Mouse (Mus musculus): ENCODE results near the gene Wap. TPM values are rescaled to one million over a fixed set of nuclear protein-coding genes. Genes with fewer than 3 reads are reported as not detected.
A peak's percentile ranks its signal among the peaks of the same experiment; 100 is the strongest.

Gene Wap
- polyA plus RNA-seq, 1 experiment from 2014 or later, result not detected

DNA sequence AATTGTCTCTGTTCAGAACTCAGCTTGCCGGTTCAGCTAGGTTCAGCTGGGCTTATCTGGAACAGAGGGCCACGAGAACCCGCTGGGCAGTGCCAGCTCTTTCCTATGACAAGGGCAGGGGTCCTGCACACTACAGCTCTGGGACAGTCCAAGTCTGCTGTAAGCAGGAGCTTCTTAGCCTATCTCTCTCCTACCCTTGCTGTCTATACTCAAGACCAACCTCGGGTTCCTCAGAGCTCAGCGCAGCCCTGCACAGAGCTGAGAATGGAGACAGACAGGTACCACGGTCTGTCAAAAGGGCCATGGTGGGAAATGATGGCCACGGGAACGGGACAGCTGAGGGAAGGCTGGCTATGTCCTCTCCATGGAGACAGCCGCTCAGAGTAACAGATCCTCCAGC, 35.2 kb downstream of the Wap start:
- WGBS, result 81% methylated on average over 9 of the region's 9 CpGs
- Histone ChIP-seq H3K36me3 (peaks cover 4% of the 10 kb centered on the region; the same call in 1 of the 2 replicates), H3K4me1 (peaks cover 30% of the 10 kb centered on the region), H3K27me3 (peaks cover 39% of the 10 kb centered on the region), H3K4me2 (replicated peaks) (peak overlapping the region; percentile 67; the same call in 1 of the 2 replicates), H3K9ac (no peak overlapping the region), H3K9me3 (no peaks in the 10 kb centered on the region), H3K27ac (no peak overlapping the region), H3K4me3 (no peak overlapping the region)
- ATAC-seq (ENCODE audit: insufficient number of reproducible peaks, insufficient read depth, low FRiP score, low TSS enrichment), result no peak

DNA sequence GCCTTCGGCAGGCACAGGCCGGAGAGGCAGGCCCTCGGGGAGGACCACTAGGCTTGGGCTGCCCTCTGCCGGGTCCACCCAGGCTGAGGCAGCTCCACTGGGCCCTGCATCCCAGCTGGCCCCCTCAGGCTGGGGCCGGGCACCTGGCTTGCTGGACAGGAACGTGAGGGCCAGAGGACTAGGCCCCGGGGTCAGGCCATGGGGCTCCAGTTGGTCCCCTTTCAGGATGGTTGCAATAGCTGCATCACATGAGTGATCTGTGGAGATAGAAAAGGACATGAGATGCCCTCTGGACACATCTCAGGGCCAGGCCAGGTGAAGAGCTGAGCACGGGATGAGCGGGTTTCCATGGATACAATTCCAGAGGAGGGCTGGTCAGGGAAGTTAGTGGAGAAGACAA, 35.8 kb downstream of the Wap start:
- Histone ChIP-seq H3K9ac (no peak overlapping the region), H3K9me3 (no peaks in the 10 kb centered on the region), H3K4me3 (no peak overlapping the region), H3K27ac (no peak overlapping the region), H3K36me3 (peaks cover 10% of the 10 kb centered on the region), H3K27me3 (peaks cover 39% of the 10 kb centered on the region), H3K4me1 (peaks cover 33% of the 10 kb centered on the region), H3K4me2 (replicated peaks) (no peak overlapping the region)
- ATAC-seq (ENCODE audit: insufficient number of reproducible peaks, insufficient read depth, low FRiP score, low TSS enrichment), result no peak
- 74% methylated on average over 9 of the region's 9 CpGs for WGBS

DNA sequence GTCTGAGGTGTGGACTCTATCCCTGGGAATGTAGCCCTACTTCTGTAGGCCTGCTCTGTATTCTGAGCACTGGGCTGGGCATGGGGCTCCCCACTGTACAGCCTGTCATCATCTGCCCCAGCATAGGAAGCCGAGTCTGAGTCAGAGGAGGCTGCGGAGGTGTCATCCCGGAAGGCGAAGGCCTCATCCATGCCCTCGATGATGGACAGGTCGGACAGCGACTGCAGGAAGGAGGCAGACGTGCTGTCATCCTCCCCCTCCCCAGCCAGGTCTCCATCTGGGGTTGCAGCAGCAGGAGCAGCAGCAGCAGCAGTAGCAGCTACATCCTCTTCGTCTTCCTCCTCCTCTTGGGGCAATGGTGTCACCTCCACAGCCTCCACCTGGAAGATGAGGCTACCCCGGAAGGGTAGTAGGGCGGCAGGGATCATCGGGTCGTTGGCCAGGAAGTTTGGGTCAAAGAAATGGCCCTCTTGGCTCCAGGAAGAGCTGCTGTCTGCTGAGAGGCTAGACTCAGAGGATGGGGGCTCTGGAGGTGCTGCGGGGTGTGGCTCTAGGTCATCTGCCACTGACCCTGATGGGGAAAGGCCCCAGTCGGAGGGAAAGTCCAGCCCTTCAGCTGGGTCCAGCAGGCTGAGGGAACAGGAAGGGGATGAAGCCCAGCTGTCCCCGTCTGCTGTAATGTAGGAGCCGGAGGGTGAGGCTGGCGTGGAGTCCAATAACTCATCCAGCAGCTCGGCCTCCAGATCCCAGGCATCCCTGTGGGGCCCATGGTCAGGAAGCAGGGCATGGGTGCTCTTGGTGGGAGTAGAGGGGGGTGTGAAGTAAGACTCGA, 36.6 kb downstream of the Wap start:
- Histone ChIP-seq H3K4me1 (peaks cover 33% of the 10 kb centered on the region), H3K27ac (no peak overlapping the region), H3K36me3 (peaks cover 18% of the 10 kb centered on the region), H3K9me3 (no peaks in the 10 kb centered on the region), H3K9ac (no peak overlapping the region), H3K4me3 (no peak overlapping the region), H3K4me2 (replicated peaks) (no peak overlapping the region), H3K27me3 (peaks cover 38% of the 10 kb centered on the region)
- 73% methylated on average over 20 of the region's 20 CpGs for WGBS
- ATAC-seq (ENCODE audit: insufficient number of reproducible peaks, insufficient read depth, low FRiP score, low TSS enrichment), result no peak

DNA sequence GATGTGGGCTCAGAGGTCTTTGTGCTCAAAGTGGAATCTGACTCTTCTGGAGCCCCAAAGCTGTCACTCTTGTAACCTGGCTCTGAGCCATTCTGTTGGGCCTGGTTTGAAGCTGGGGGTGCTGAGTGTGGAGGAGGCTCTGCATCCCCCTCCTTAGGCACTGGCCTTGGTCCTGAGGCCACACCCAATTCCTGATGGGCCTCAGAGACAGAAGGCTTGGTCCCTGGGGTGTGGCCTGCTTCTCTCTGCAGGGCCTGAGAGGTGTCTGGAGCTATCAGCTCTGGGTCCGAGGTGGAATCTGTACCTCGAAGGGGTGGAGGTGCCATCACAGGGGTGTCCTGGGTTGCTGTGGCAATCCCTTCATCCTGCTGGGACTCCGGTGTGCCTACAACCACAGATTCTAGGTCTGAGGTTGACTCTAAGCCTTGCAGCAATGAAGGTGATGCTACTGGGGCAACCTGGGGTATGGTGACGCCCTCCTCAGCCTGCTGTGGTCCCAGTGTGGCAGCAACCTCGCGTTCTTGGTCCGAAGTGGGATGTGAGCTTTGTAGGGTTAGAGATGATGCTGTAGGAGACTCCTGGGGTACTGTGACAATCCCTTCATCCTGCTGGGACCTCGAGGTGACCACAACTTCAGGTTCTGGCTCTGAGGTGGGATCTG, 38.0 kb downstream of the Wap start:
- ATAC-seq (ENCODE audit: insufficient number of reproducible peaks, insufficient read depth, low FRiP score, low TSS enrichment), result no peak
- Histone ChIP-seq H3K4me3 (no peak overlapping the region), H3K4me2 (replicated peaks) (no peak overlapping the region), H3K36me3 (peaks cover 32% of the 10 kb centered on the region), H3K27ac (no peak overlapping the region), H3K9me3 (no peaks in the 10 kb centered on the region), H3K9ac (no peak overlapping the region), H3K4me1 (peaks cover 30% of the 10 kb centered on the region), H3K27me3 (peaks cover 23% of the 10 kb centered on the region)
- WGBS, result 86% methylated on average over 8 of the region's 8 CpGs

DNA sequence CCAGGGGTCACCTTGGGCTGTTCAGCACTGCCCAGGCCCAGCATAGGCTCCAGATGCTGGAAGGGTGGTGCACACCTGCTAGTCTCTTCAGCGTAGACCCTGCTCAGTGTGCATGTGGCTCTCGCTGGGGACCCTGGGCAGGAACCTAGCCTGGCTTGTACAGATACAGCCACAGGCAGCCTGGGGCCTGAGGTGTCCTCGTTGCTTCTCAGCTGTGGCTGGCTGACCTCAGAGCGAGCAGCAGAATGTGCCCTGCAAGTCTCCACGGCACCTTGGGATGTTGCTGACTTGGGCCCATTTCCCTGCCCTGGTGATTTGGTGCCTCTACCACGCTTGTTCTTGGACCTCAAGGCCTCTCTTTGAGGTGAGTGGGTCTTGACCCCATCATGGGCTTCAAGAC, 38.6 kb downstream of the Wap start:
- H3K36me3 ChIP-seq, result peaks cover 38% of the 10 kb centered on the region
- H3K4me3 ChIP-seq, result no peak overlapping the region
- no peak overlapping the region for H3K27ac ChIP-seq
- H3K9ac ChIP-seq, result no peak overlapping the region
- no peaks in the 10 kb centered on the region for H3K9me3 ChIP-seq
- H3K4me1 ChIP-seq, result peaks cover 24% of the 10 kb centered on the region
- WGBS, result 83% methylated on average over 6 of the region's 6 CpGs
- peaks cover 17% of the 10 kb centered on the region for H3K27me3 ChIP-seq
- no peak overlapping the region for H3K4me2 ChIP-seq (replicated peaks)
- ATAC-seq (ENCODE audit: insufficient number of reproducible peaks, insufficient read depth, low FRiP score, low TSS enrichment), result no peak

DNA sequence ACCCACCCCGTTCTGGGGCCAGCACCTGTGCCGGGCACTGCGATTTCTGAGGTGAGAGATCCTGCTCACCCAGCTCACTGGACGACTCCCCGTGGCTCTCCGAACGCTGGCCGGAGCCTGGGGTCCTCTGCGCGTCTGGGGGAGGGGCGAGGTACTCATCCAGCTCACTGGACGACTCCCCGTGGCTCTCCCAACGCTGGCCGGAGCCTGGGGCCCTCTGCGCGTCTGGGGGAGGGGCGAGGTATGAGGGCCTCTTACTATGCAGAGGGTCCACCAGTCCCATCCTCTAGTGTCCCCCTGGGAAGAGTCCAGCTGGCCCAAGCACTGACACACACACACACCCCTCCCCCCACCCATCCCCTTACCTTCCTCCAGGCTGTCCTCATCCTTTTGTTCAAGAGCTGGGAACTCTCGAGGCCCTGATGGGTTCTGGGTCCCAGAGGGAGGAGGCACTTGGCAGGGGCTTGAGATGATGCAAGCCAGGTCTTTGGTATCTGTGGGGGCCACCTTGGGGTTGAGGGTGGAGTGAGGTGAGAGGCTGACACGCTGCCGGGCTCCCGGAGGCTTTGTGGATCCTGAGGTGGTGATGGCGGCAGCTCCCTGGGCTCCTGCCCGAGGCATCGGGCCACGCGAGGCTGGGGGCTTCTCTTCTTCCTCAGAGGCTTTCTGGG, 39.3 kb downstream of the Wap start:
- Histone ChIP-seq H3K4me3 (no peak overlapping the region), H3K27ac (no peak overlapping the region), H3K4me1 (peaks cover 18% of the 10 kb centered on the region), H3K9me3 (no peaks in the 10 kb centered on the region), H3K36me3 (peaks cover 45% of the 10 kb centered on the region), H3K4me2 (replicated peaks) (0 out of 2 replicates have a peak overlapping the region, but pooled peaks have one; percentile 0), H3K27me3 (peaks cover 11% of the 10 kb centered on the region), H3K9ac (no peak overlapping the region)
- ATAC-seq (ENCODE audit: insufficient number of reproducible peaks, insufficient read depth, low FRiP score, low TSS enrichment), result no peak
- WGBS, result 16% methylated on average over 27 of the region's 27 CpGs

DNA sequence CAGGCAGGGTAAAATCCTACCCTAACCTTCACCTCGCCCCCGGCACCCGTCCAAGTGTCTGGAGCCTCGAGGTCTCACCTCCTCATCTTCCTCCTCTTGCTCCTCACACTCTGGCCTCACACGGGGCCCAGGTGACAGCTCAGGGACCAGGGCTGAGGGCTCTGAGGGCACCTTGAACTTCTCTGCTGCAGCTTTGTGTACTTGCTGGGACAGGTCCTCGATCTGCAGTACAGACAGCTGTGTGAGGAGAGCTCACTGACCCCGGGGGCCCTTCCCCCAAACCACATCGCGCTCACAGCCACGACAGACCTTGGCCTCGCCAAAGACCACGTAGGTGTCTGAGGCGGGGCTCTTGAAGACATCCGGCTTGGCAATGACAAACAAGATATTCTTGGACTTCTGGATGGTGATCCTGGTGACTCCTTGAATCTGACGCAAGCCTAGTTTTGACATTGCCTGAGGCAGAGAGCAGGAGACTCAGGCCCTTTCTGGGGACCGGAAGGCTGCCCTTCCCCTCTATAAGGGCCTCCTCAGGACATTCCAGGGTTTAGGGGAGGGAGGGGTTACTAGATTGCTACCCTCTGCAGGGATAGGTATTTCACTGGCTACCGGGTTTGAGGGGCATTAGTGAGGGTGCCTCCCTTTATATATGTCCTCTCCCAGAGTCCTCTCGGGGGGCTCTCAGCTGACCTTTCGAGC, 40.1 kb downstream of the Wap start:
- 0 out of 2 replicates have a peak overlapping the region, but pooled peaks have one; percentile 0 for H3K4me2 ChIP-seq (replicated peaks)
- no peak for ATAC-seq (ENCODE audit: insufficient number of reproducible peaks, insufficient read depth, low FRiP score, low TSS enrichment)
- peaks cover 53% of the 10 kb centered on the region for H3K36me3 ChIP-seq
- no peaks in the 10 kb centered on the region for H3K9me3 ChIP-seq
- H3K27ac ChIP-seq, result no peak overlapping the region
- H3K27me3 ChIP-seq, result peaks cover 8% of the 10 kb centered on the region
- no peak overlapping the region; the same call in 1 of the 2 replicates for H3K9ac ChIP-seq
- peaks cover 14% of the 10 kb centered on the region for H3K4me1 ChIP-seq
- WGBS, result 51% methylated on average over 19 of the region's 19 CpGs
- H3K4me3 ChIP-seq, result no peak overlapping the region

DNA sequence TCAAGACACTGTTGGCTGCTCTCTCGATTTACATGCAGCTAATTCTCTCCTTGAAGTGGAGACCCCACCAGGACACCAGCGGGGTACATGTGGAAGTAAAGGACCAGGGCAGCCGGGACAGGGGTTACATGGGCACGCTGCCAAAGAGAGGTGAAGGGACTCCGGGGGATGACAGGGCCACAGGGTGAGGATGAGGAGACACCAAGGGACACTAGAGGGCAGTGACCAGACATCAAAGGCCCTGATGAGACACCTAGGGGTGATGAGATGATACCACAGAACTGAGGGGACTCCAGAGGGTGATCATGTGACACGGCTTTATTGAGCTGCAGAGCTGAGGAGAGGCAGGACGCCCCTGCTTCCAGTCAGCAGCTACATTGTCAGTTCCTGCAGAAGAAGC, 40.9 kb downstream of the Wap start:
- no peaks in the 10 kb centered on the region for H3K9me3 ChIP-seq
- no peak overlapping the region for H3K9ac ChIP-seq
- ATAC-seq (ENCODE audit: insufficient number of reproducible peaks, insufficient read depth, low FRiP score, low TSS enrichment), result no peak
- WGBS, result 83% methylated on average over 7 of the region's 7 CpGs
- peaks cover 61% of the 10 kb centered on the region for H3K36me3 ChIP-seq
- H3K4me2 ChIP-seq (replicated peaks), result no peak overlapping the region
- no peak overlapping the region for H3K27ac ChIP-seq
- no peak overlapping the region for H3K4me3 ChIP-seq
- H3K27me3 ChIP-seq, result no peaks in the 10 kb centered on the region
- H3K4me1 ChIP-seq, result peaks cover 14% of the 10 kb centered on the region

DNA sequence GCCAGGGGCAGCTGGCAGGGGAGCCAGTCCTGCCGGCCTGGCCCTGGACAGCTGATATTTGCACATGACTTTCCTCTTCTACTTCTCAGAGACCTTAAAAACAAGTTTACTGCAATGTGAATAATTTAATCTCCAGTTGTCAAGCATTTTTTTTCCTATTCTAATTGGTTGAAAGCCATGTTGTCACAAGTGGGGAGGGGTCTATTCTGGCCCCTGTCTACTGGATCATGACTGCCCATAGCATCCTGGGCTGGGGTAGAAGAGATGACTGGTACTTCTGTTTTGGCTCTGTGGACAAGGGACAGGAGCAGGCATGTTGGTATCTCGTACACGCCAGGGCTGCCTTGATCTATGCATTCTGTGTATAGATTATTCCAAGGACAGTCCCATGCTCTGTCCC, 41.8 kb downstream of the Wap start:
- ATAC-seq (ENCODE audit: insufficient number of reproducible peaks, insufficient read depth, low FRiP score, low TSS enrichment), result no peak
- H3K4me2 ChIP-seq (replicated peaks), result no peak overlapping the region
- peaks cover 14% of the 10 kb centered on the region for H3K4me1 ChIP-seq
- H3K9me3 ChIP-seq, result no peaks in the 10 kb centered on the region
- 87% methylated on average over 3 of the region's 3 CpGs for WGBS
- no peak overlapping the region for H3K4me3 ChIP-seq
- H3K36me3 ChIP-seq, result peaks cover 69% of the 10 kb centered on the region
- H3K9ac ChIP-seq, result no peak overlapping the region
- H3K27ac ChIP-seq, result no peak overlapping the region
- H3K27me3 ChIP-seq, result no peaks in the 10 kb centered on the region

DNA sequence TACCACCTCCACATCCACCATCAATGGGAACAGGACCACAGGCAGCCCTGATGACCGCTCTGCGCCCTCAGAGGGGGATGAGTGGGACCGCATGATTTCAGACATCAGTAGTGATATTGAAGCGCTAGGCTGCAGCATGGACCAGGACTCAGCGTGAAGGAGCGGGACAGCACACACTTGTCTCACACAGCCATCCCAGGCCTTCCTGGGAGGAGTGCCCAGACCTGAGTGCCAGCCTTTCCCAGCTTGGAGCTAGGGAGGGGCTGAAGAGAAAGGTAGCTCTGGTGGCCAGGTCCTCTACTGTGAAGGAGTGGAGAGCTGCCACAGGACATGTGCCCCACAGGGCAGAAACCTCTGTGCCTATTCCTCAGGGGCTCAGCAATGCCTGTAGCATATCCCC, 42.2 kb downstream of the Wap start:
- no peak overlapping the region for H3K4me2 ChIP-seq (replicated peaks)
- H3K9me3 ChIP-seq, result no peaks in the 10 kb centered on the region
- no peak for ATAC-seq (ENCODE audit: insufficient number of reproducible peaks, insufficient read depth, low FRiP score, low TSS enrichment)
- WGBS, result 95% methylated on average over 6 of the region's 6 CpGs
- no peak overlapping the region for H3K4me3 ChIP-seq
- no peak overlapping the region for H3K9ac ChIP-seq
- H3K4me1 ChIP-seq, result peaks cover 14% of the 10 kb centered on the region
- H3K36me3 ChIP-seq, result peaks cover 73% of the 10 kb centered on the region
- H3K27me3 ChIP-seq, result no peaks in the 10 kb centered on the region
- H3K27ac ChIP-seq, result no peak overlapping the region

DNA sequence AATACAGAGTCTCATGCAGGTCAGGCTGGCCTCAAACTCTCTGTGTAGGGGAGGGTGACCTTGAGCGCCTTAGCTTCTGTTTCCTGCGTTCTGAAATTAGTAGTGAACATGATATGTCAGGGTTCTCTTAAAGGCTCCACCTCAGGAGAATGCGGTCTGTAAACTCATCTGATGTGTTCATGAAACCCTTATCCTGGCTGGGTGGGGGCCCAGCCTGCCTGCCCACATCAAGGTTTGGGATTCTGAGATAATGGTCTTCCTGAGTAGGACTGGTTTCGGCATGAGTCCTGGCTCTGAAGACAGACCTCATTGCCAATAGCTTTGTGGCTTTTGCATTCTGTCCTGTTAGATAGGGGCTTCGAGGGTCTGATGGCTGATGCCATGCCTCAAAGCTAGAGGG, 43.1 kb downstream of the Wap start:
- H3K4me3 ChIP-seq, result no peak overlapping the region
- no peaks in the 10 kb centered on the region for H3K27me3 ChIP-seq
- no peak for ATAC-seq (ENCODE audit: insufficient number of reproducible peaks, insufficient read depth, low FRiP score, low TSS enrichment)
- H3K27ac ChIP-seq, result 0 out of 2 replicates have a peak overlapping the region, but pooled peaks have one; percentile 3
- H3K9me3 ChIP-seq, result no peaks in the 10 kb centered on the region
- H3K4me1 ChIP-seq, result peaks cover 14% of the 10 kb centered on the region
- 86% methylated on average over 5 of the region's 5 CpGs for WGBS
- no peak overlapping the region for H3K4me2 ChIP-seq (replicated peaks)
- no peak overlapping the region for H3K9ac ChIP-seq
- peaks cover 80% of the 10 kb centered on the region for H3K36me3 ChIP-seq
